Mouse (Mus musculus) C2C12 (cell line): ENCODE measurements around the gene Btbd18.

ENCODE experiments used
- CEBPB ChIP-seq: IDR thresholded peaks from one replicate; pipeline ENCODE4 v1.6.1; 2011; ENCODE audit warnings: low read depth, mild to moderate bottlenecking, control low read depth, moderate library complexity
- CTCF ChIP-seq: IDR thresholded peaks from one replicate; pipeline ENCODE4 v1.5.1; 2011; ENCODE audit not compliant: control insufficient read depth, insufficient read depth, insufficient read length
- FOSL1 ChIP-seq: IDR thresholded peaks from one replicate; pipeline ENCODE4 v1.8.0; 2011; ENCODE audit warnings: mild to moderate bottlenecking, low read length; ENCODE audit not compliant: poor library complexity, insufficient read depth, severe bottlenecking
- MAX ChIP-seq: IDR thresholded peaks from one replicate; pipeline ENCODE4 v1.6.1; 2011; ENCODE audit warnings: mild to moderate bottlenecking, control low read depth
- MYOD1 ChIP-seq: IDR thresholded peaks from one replicate; pipeline ENCODE4 v1.6.1; 2011; ENCODE audit warnings: low read depth; ENCODE audit not compliant: control insufficient read depth, insufficient read length
- MYOG ChIP-seq: IDR thresholded peaks from one replicate; pipeline ENCODE4 v1.6.1; 2011; ENCODE audit not compliant: control insufficient read depth, insufficient read length; ENCODE audit errors: extremely low read depth
- USF1 ChIP-seq: IDR thresholded peaks from one replicate; pipeline ENCODE4 v1.6.1; 2011; ENCODE audit warnings: low read depth, mild to moderate bottlenecking, control low read depth, moderate library complexity

DNA sequence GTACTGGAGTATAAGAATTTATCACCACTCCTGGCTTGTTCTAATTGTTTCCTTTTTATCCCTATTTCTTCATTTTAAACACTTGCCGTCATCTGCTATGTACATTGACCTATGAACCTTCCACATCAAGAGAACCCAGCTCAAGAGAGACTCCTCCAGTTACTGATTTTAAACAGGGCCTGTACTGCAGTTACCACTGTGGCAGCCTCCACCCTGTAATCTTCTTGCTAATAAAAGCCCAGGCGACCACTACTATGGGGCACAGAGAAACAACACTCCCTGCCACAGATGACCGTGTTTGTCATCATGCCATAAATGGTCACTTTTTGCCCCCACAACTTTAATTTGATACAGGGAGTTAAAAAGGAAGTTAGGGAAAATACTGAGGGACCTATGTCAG lies 31.8 kb upstream of the Btbd18 start:
- TF ChIP-seq CTCF (no peak), MAX (no peak), USF1 (no peak), CEBPB (no peak), MYOD1 (no peak), MYOG (no peak), FOSL1 (no peak)
